Mouse (Mus musculus) spleen, adult 2 months (tissue): ENCODE data around the gene Usp40.

Source experiments
- CTCF ChIP-seq: fragments of 200-500 bp; IDR thresholded peaks from 2 replicates; pipeline ENCODE4 v1.5.1; 2011; ENCODE audit warnings: mild to moderate bottlenecking, inconsistent platforms; ENCODE audit not compliant: insufficient read depth, insufficient read length, insufficient replicate concordance; ENCODE audit errors: extremely low read depth
- POLR2A ChIP-seq: fragments of 200-500 bp; IDR thresholded peaks from 2 replicates; pipeline ENCODE4 v1.6.1; 2011; ENCODE audit warnings: low read depth, low read length, inconsistent platforms

DNA sequence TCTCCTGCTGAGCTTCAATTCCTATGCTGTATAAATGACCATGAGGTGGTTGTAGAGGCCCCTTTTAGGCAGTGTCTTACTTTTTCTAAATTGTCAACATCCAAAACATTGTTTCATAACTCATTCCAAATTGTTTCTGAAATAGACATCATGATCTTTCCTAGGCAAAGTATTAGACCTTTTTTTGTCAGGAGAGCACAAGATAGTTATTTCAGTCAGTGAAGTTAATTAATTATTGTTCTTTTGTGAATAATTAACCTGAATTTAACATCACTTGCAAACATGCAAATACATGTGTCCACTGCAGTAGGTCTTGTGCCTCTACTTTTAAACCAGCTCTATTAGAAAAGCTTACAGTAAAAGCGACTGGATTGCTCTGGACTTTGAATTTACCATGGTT is 46.7 kb upstream of the Usp40 start, which contains the start of gene Ugt1a10:
- TF ChIP-seq CTCF, result no peak
- no peak for TF ChIP-seq POLR2A
